Mouse (Mus musculus) ovary, adult 18-20 months (tissue): ENCODE measurements around the gene Ybx2.

ENCODE experiments used
- DNase-seq: peaks from one replicate; pipeline ENCODE4 v3.0.0; 2022; ENCODE audit warnings: low spot score, mixed read lengths

Gene Ybx2

DNA sequence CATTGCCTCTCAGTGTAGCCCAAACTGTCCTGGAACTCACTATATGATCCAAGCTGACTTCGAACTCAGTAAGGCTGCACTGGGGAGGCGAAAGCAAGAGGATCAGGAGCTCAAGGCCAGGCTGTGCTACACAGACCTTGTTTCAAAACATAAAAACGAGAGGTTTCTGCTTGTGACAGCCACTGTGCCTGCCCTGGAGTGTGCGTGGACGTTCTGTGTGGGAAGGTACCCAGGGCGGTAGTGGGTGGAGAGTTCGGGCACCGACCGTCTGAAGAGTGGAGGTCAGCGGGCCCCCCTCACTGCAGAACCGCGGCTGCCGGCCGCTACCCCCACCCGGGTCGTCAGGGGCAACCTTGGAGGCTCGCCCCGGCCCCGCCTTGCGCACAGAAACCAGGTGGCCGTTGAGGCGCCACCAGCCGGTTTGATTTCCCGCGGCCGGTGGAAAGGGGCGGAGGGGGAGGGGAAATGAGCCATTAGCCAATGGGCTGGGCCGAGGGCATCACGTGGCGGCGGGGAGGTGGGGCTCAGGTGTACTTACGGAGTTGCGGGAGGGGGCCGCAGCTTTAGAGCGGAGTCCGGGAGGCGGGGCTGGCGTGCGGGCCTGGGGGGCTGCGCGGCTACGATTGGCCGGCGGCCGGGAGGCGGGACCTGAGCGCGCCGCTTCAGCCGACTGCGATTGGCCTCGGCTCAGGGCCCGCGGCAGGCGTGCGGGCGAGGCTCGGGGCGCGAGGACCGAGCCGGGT, at the start of gene Ybx2:
Gene Ybx2 (plus strand): TSS at position 660 of the 743 bp plus-strand sequence.
- DNase-seq = peak; percentile 71

DNA sequence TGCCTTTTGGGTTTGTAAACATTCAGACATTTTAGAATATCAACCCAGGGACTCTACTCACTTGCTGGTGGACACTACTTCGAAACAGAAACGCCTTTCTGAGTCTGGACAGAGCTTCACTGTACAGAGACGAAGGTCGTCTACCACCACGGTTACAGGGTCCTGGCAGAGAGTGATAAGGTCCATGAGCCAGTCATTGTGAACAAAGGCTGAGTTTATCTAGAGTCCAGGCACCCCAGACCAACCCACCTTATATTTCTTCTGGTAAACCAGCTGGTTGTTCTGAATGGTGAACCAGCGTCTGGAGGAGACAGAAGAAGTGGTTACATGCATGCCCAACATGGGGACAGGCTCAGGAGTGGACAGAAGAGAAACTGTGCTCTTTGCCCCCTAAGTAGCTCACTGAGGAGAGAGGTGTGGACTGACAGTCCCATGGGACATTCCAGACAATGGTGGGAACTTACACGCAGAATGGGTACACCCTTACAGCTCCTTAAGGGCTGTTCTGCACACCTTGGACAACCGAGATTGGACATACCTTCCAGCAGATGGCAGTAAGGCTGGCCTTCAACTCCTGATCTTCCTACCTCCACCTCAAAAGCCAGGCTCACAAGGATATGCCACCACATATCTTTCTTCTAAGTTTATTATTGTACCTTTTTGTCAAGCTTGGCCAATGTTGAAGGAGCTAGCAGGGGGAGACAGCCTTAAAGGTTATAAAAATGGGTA, 48.5 kb upstream of the Ybx2 start:
- DNase-seq = no peak

DNA sequence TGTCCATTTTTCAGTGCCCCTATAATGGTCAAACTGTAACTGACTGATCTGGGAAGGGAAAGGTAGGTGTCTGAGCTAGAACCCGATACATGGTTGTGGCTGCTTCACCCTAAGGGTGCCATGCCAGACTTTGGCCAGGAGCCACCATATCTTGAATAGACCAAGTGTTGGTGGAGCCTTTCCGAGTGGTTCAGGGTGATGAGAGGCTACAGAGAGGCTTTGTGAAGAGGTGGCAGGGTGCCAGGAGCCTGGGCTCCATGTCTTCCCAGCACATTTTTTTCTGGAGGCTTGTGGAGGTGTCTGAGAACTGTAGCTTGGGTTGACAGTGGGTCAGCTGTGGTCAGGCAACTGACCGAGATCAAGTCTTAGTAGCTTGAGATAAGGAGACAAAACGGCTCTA, 44.1 kb upstream of the Ybx2 start:
- no peak for DNase-seq

DNA sequence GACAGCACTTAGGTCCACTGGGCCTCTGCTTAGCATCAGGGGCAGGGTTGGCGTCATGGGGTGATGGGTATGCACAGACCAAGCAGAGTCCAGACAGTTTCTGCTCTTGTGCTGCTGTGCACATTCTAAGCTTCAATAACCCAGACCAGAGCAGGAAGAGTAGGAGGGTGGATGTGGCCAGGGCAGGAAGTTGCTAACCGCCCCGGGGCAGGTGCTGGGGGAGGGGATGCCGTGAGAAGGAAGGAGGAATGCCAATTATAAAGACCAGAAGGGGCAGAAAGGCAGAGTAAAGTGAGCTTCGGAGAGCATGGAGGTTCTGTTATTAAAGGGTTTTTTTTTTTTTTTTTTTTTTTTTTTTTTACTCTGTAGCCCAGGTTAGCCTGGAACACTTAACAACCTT, 40.9 kb upstream of the Ybx2 start:
- DNase-seq = no peak

DNA sequence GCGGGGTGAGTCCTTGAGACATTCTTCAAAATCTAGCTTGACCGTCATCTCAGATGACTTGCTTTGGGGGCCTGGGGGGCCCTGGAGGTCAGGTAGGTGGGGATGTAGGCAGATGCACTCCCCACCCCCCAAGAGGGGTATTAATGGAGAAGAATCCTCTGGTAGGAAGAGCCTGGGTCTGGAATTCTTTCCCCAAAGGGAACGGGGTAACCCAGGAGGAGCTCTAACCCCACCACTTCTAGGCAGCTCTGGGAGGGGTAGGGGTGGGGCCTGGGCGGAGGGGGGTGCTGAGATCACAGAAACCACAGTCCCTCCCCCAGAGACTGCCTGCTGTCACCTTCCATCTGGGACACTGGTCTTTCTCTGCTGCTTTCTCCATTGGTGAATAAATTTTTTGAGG, 40.3 kb upstream of the Ybx2 start, which contains the start of gene Acap1:
Gene Acap1 (minus strand): TSS at position 249 of the 400 bp plus-strand sequence.
- no peak for DNase-seq

DNA sequence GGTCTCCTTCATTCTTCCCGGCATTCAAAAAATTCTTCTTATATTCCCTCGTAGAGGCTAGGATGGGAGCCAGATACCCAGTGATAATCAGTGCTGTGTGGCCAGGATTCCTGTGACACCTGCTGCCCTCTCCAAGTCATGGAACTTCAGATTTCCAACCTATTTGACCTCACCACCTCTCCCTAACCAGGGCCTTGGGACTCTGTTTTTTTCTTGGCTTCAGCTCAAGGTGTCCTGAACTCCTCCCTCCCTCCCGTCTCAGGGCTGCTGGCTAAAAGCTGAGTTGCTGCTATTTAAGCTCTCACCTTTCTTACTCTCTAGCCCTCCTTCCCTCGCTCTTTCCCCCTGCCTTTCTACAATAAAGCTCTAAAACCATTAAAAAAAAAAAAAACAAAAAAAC, 35.7 kb upstream of the Ybx2 start:
- DNase-seq = no peak

DNA sequence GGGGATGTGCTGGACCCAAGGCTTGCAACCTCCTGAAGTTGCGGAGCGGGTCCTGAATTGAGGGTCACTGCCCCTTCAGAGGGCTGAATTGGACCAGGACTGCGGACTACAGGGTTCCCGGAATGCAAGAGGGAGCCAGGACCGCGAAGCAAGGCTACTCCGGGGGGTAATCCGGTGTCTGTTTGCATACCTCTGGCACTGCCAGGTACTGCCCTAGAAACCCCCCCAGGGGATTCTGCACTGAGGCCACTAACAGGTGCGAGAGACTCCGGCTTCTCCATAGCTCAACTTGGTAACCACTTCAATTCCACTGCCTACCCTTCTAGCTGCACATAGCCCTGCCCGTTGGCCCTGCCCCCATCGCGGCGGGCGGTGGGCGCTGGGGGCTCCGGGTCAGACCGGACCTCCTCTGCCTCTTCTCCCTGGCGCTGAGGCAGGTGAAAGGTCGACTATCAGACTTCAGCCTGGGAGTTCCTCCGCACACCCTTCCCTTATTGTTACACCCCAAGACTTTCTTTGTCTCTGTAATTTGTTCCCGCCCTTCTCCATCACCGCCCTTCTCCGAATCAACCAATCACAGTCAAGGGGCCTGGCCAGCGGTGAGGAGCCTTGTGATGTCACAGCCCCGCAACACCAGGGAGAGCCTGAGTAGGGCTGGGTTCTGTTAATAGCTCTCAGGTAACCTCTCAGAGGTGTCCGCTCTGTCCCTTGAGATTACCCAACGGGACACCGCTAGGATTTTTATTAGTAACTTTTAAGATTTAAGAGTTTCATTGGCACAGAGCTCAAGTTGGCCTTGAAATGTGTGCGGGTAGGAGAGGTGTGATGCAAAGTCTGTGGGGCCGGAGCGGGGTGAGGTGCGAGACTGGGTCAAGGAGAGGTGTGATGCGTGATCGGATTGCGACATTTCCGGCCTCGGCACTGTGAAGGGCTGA, 34.9 kb upstream of the Ybx2 start, which contains the start of the genes 2810408A11Rik and Neurl4:
Gene 2810408A11Rik (minus strand): TSS at position 517 of the 935 bp plus-strand sequence.
Gene Neurl4 (plus strand): TSS at position 602 of the 935 bp plus-strand sequence.
- peak; percentile 89 for DNase-seq

- DNase-seq = peak; percentile 97
Observed at GRCm38 (mm10) chr11:69901406-69901846, 34.2 kb upstream of the Ybx2 start.

- peak; percentile 1 for DNase-seq
Observed at GRCm38 (mm10) chr11:69901993-69902392, 33.6 kb upstream of the Ybx2 start.

DNA sequence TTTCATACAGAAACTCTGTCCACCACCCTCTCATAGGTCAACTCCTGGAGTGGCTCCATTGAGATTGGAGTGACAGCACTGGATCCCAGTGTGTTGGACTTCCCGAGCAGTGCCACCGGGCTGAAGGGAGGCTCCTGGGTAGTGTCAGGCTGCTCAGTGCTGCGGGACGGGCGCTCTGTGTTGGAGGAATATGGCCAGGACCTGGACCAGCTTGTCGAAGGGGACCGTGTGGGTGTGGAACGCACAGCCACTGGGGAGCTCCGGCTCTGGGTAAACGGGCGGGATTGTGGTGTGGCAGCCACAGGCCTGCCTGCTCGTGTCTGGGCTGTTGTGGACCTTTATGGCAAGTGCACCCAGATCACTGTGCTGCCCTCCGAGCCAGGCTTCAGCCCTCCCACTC, 32.6 kb upstream of the Ybx2 start:
- DNase-seq = peak; percentile 1

DNA sequence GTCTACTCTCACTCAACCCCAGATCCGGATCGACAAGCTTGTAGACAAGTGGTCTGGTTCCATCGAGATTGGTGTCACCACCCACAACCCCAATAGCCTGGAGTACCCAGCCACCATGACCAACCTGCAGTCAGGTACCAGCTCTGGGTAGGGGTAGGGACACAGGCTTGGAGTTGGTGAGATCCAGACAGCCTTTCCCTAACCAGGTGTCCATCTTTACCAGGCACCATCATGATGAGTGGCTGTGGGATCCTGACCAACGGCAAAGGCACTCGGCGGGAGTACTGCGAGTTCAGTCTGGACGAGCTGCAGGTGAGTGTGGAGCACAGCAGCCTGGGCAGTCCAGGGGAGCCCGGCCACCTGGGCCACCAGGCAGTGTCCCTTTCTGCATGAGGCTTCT, 31.3 kb upstream of the Ybx2 start:
- DNase-seq = no peak

DNA sequence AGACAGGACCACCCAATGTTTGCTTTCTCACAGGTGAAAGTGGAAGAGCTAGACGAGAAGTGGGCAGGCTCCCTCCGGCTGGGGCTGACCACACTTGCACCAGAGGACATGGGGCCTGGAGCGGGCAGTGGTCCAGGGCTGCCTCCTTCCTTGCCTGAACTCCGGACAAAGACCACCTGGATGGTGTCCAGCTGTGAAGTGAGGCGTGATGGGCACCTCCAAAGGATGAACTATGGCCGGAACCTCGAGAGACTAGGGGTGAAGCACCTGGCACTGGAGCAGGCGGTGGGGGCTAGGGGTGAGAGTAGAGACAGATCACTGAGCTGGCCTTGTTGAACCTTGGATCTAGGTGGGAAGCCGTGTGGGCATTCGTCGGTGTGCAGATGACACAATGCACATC, 27.0 kb upstream of the Ybx2 start:
- no peak for DNase-seq

DNA sequence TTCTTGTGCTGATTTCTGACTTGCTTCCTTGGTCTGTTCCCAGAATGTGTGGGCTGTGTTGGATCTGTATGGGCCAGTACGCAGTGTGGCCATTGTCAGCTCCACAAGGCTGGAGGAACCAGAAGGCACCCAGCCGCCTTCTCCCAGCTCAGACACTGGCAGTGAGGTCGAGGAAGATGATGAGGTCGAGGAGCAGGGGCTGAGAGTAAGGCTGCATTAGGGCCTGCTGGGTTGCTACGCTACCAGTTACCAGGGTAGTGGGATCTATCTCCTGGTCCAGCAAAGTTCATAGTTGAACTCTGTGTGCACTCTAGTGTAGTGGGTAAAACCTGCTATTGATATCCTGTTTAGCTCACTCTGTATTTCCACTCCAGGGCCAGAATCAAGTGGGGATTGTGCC, 26.4 kb upstream of the Ybx2 start:
- DNase-seq = no peak

GRCm38 (mm10) chr11:69910177-69910576, 25.4 kb upstream of the Ybx2 start:
- DNase-seq = no peak

GRCm38 (mm10) chr11:69910781-69911560, 24.6 kb upstream of the Ybx2 start:
- DNase-seq = no peak

- no peak for DNase-seq
Observed at GRCm38 (mm10) chr11:69911701-69912100, 23.9 kb upstream of the Ybx2 start.

GRCm38 (mm10) chr11:69912716-69913530, 22.7 kb upstream of the Ybx2 start:
- no peak for DNase-seq

DNA sequence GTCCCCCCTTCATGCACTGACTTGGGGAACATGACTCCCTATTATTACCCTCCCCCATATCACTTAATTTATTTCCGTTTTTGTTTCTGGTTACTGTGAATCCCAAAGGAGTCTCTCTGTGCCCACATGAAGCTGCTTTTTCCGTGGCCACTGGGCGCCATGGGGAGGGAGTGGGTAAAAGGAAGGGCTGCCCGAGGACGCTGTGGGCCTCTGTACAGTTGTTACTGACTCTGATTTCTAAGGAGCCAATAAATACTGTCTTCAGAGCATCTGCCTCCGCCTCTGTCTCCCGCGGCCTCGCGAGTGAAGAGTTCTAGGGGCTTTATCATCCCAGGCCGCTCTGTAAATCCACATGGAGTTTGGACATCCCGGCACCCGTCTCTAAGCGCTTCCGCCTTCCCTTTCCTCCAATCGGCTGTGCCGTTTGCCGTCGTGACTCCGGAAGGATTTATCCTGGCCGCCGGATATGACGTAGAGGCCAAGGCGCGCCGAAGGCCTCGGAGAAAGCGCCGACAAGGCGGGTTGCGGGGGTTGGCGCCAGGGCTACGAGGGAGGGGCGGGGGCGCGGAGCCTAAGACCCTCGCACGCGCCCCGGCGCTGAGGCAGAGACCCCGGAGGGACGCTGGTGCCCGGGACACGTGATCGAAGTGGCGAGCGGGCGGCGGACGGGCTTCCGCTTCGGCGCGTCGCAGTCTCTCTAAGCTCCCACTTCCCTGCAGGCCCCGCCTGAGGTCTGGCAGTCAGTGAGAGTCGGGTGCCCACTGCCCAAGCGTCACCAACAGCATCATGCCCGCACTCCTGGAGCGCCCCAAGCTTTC, 21.8 kb upstream of the Ybx2 start, which contains the start of gene Gps2:
Gene Gps2 (plus strand): TSS at position 335 of the 818 bp plus-strand sequence.
- peak; percentile 86 for DNase-seq

DNA sequence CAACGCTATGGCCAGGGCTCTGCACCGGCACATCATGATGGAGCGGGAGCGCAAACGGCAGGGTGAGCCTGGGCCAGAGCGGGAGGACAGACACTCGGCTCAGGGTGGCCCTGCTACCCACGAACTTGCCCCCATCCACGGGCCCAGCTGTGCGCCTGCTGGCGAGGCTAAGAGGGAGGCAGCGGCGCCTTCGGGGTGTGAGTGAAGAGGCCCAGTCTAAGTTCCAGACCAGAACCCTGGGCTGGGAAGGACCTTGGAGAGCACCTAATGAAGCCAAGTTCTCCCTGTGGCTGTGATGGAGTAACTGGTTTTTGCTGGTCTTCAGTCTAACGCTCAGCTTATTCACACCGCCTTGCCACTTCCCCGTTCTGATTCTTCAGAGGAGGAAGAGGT, 21.2 kb upstream of the Ybx2 start:
- no peak for DNase-seq
